Mouse (Mus musculus) kidney, adult 2 months (tissue): Measurements from ENCODE around the gene Fhl3. TPM values are rescaled to one million over a fixed set of nuclear protein-coding genes. Genes with fewer than 3 reads are reported as not detected.

Source experiments
- DNase-seq: peaks from one replicate; pipeline ENCODE4 v3.0.0; 2021
- H3K27ac ChIP-seq: fragments of 200-500 bp; 2 replicates; pipeline ENCODE4 v1.5.1; 2012; ENCODE audit warnings: low read depth, low read length, control low read depth, inconsistent platforms; ENCODE audit not compliant: insufficient read depth
- H3K27me3 ChIP-seq: fragments of 200-500 bp; replicated peaks from 2 replicates; pipeline ENCODE4 v1.6.1; 2012; ENCODE audit warnings: mild to moderate bottlenecking, moderate library complexity, low read length, inconsistent platforms; ENCODE audit not compliant: control insufficient read depth, insufficient read depth
- H3K36me3 ChIP-seq: fragments of 200-500 bp; 2 replicates; pipeline ENCODE4 v1.6.1; 2012; ENCODE audit warnings: mild to moderate bottlenecking, moderate library complexity, low read length, inconsistent platforms; ENCODE audit not compliant: control insufficient read depth, insufficient read depth
- H3K4me1 ChIP-seq: fragments of 200-500 bp; 2 replicates; pipeline ENCODE4 v1.6.1; 2011; ENCODE audit warnings: low read length; ENCODE audit not compliant: control insufficient read depth, insufficient read depth
- H3K4me3 ChIP-seq: fragments of 200-500 bp; 2 replicates; pipeline ENCODE4 v1.5.1; 2011; ENCODE audit warnings: mild to moderate bottlenecking, low read depth, low read length, control low read depth; ENCODE audit not compliant: insufficient read depth
- CTCF ChIP-seq: fragments of 200-500 bp; conservative IDR thresholded peaks from 2 replicates; pipeline ENCODE4 v1.5.1; 2011; ENCODE audit warnings: low read depth, mild to moderate bottlenecking, control low read depth, low read length, moderate library complexity, mixed read lengths; ENCODE audit not compliant: insufficient read depth, insufficient read length
- POLR2A ChIP-seq: fragments of 200-500 bp; IDR thresholded peaks from one replicate; pipeline ENCODE4 v1.6.1; 2011; ENCODE audit warnings: low read depth, low read length, control low read depth
- WGBS: fragments of 180-500 bp; shearing (Covaris S2); methylation state at CpG from one replicate; pipeline ENCODE4 v1.1.7; 2018; 5-methylcytosine and 5-hydroxymethylcytosine counted together
- polyA plus RNA-seq: library from polyadenylated mRNA; depleted of rRNA; stranded (reverse); fragments of >200 nt; gene quantifications from 2 replicates; pipeline ENCODE4 v1.2.3, GENCODE M21; 2012

The Fhl3 gene
- polyA plus RNA-seq, 1 experiment: 10.8 TPM

DNA sequence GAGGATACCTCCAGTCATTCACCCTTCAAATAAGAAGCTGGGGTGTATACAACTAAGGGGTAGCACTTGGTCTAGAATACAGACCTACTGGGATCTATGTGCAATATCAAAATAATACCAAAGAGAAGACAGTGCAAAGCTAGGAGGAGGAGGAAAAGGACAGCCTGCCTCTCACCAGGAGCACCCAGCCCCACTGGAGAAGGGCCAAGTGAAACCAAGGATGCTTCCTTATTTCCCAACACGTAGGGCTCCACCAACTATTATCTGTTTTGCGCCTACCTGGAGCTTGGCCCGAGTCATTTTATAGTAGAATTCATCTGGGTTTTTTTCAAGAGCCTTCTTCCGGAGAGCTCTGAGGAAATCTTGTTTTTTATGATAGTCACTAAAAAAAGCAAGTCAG, 17.0 kb upstream of the Fhl3 start:
- Histone ChIP-seq H3K4me1 (0 out of 2 replicates have a peak, but pooled peaks cover 3% of the 10 kb centered on the region), H3K27ac (no peak overlapping the region), H3K27me3 (no peaks in the 10 kb centered on the region), H3K36me3 (peaks cover 14% of the 10 kb centered on the region), H3K4me3 (no peak overlapping the region)
- WGBS: 77% methylated on average over 4 of the region's 4 CpGs
- no peak for DNase-seq
- no peak for TF ChIP-seq POLR2A
- no peak for TF ChIP-seq CTCF

DNA sequence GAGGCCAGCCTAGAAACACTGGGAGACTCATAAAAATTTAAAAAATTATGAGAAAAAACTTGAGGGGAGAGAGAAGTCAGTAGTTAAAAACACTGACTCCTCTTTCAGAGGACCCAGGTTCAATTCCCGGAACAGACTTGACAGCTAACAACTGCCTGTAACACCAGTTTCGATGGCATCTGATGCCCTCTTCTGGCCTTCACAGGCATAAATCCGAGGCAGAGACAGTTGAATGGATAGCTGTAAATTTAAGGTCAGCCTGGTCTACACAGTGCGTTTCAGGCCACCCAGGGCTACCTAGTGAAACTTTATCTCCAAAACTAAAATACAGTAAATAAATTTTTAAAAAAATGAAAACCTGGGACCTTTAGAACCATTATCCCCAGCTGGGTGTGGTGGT, 15.5 kb upstream of the Fhl3 start:
- Histone ChIP-seq H3K36me3 (peaks cover 12% of the 10 kb centered on the region), H3K4me1 (0 out of 2 replicates have a peak, but pooled peaks cover 3% of the 10 kb centered on the region), H3K4me3 (no peak overlapping the region), H3K27me3 (no peaks in the 10 kb centered on the region), H3K27ac (no peak overlapping the region)
- TF ChIP-seq CTCF (peak; percentile 44), POLR2A (no peak)
- 52% methylated on average over 4 of the region's 4 CpGs for WGBS
- peak; percentile 31 for DNase-seq

DNA sequence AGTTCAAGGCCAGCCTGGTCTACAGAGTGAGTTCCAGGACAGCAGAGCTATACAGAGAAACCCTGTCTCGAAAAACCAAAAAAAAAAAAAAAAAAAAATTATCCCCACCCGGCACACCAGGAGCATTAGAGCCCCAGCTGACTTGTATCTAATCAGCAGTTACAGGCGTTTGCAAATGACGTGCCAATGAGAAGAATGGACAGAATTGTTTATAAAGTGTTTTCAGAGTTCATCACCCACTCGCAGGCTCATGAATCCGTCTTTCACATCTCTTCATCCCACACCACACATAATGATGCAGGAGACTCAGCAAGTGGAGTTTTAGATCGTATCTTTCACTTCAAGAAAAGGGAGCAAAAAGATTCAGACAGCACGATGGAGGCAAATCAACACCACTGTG, 15.0 kb upstream of the Fhl3 start:
- Histone ChIP-seq H3K27me3 (no peaks in the 10 kb centered on the region), H3K27ac (no peak overlapping the region; the same call in 1 of the 2 replicates)
- WGBS: 55% methylated on average over 8 of the region's 8 CpGs

DNA sequence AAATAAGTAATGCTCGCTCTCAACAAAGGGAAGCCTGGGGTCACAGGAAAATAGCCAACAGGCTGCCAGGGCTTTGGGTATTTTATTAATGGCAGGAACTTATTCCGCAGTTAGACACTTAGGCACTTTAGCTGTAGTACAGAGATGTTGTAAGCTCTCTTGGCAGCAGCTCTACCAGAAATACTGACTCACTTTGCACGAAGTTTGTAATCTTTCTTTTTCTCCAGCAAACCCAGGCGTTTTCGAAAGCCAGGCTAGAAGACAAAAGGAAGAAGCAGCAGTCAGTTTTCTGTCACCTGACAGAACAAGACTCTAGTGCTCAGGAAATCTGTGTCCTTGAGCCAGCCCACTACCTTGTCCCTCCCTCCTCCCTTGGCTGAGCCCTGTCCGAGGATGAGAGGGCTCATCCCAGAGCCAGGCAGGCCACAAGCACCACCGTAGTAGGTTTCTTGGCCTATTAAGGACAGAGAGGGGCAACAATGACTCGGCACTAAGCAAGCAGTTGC, 14.6 kb upstream of the Fhl3 start:
- peak overlapping the region; percentile 47 for H3K27ac ChIP-seq
- 59% methylated on average over 8 of the region's 8 CpGs for WGBS
- no peak for TF ChIP-seq CTCF
- TF ChIP-seq POLR2A: no peak

More for the DNA sequence above, 15.0 kb upstream of the Fhl3 start:
- Histone ChIP-seq H3K4me1 (0 out of 2 replicates have a peak, but pooled peaks cover 3% of the 10 kb centered on the region), H3K4me3 (no peak overlapping the region), H3K36me3 (peaks cover 12% of the 10 kb centered on the region)
- TF ChIP-seq POLR2A (no peak), CTCF (no peak)
- no peak for DNase-seq

DNA sequence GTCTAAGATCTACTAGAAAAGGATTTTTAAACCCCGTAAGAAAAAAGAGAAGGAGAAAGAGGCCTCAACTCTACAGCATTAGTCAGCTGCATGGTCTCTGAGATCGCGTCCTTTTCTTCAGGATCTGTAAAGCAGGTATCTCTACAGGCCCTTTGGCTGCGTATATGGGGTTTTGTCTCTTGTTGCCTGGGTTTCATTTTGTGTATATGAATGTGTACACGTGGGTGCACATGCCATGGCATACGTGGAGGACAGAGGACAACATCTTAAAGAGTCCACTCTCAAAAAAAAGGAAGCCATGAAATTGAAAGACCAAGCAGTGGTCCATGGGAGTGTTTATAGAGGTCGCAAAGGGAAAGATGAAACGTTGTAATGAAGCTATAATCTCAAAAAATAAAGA, 9.0 kb upstream of the Fhl3 start:
- no peak for TF ChIP-seq CTCF
- no peak for TF ChIP-seq POLR2A
- 80% methylated on average over 8 of the region's 8 CpGs for WGBS
- Histone ChIP-seq H3K27ac (no peak overlapping the region), H3K36me3 (no peaks in the 10 kb centered on the region; the same call in 1 of the 2 replicates), H3K27me3 (no peaks in the 10 kb centered on the region), H3K4me1 (peaks cover 17% of the 10 kb centered on the region; the same call in 1 of the 2 replicates), H3K4me3 (no peak overlapping the region)
- no peak for DNase-seq

More for the DNA sequence above, 14.6 kb upstream of the Fhl3 start:
- Histone ChIP-seq H3K4me3 (no peak overlapping the region), H3K27me3 (no peaks in the 10 kb centered on the region), H3K4me1 (0 out of 2 replicates have a peak, but pooled peaks cover 3% of the 10 kb centered on the region), H3K36me3 (peaks cover 12% of the 10 kb centered on the region)
- DNase-seq: peak; percentile 35

DNA sequence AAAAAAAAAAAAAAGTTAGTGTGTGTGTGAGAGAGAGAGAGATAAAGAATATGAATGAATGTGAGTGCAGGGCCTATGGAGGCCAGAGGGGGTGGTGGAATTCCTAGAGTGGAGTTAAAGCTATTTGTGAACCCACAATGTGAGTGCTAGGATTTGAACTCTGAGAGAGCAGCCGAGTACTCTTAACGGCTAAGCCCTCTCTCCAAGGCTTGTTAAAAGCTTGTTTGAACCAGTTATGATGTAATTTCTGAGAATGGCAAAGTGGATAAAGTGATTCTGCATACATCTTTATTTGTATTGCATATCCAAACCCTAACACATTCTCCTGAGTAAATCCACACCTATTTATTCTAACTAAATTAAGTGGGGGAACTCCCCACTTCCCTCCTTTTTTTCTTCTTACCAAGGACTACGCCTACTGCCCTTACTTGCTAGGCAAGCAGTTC, 8.1 kb upstream of the Fhl3 start:
- H3K27ac ChIP-seq: no peak overlapping the region
- no peaks in the 10 kb centered on the region; the same call in 1 of the 2 replicates for H3K36me3 ChIP-seq
- no peak overlapping the region for H3K4me3 ChIP-seq
- peaks cover 17% of the 10 kb centered on the region; the same call in 1 of the 2 replicates for H3K4me1 ChIP-seq
- 41% methylated on average over 3 of the region's 3 CpGs for whole genome bisulfite sequencing
- H3K27me3 ChIP-seq: no peaks in the 10 kb centered on the region
- TF ChIP-seq POLR2A: no peak
- no peak for TF ChIP-seq CTCF
- no peak for DNase-seq

DNA sequence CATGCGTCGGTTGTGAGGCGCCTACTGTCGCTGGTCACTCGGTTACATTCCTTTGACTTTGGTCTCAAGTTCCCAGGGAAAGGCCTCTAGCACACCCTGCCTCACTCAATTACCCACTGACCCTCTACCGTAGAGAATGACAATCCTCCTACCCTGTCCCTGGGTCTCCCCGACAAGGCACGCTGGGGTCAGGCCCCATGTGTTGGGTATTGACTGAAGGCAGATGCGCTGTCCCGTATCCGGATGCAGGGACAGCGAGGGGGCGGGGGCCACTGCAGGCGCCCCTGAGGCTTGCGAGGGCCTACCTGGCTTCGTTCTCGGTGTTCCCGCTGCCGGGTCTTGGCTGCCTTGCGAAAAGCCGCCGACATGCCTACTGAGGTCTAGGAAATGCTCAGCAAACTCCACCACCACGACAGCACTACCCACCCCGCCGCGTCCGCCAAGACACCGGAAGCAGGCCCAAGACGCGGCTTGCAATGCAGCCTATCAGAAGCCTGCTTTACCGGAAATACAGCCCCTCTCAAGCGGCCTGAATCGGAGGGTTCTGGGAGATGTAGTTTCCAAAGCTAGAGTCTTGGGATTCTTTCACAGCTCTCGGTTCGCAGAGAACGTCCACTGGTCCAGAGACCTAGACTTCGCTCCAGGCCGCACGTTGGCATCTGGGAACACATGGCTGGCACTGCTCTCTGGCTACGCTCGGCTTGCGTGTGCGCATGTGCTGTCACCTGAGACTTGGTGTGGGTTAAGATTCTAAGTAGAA, 7.2 kb upstream of the Fhl3 start, which contains the start of gene Utp11:
TSS of gene Utp11 (minus strand) at position 466 of the 760 bp plus-strand sequence.
- Histone ChIP-seq H3K36me3 (no peaks in the 10 kb centered on the region; the same call in 1 of the 2 replicates), H3K4me3 (peak within 1 kb of the TSS; percentile 93), H3K4me1 (peaks cover 17% of the 10 kb centered on the region; the same call in 1 of the 2 replicates), H3K27me3 (no peaks in the 10 kb centered on the region), H3K27ac (peak within 1 kb of the TSS; percentile 53)
- under 1% methylated on average over 43 of the region's 43 CpGs for WGBS
- DNase-seq: peak; percentile 97
- peak; percentile 53 for TF ChIP-seq POLR2A
- no peak for TF ChIP-seq CTCF
